Mouse (Mus musculus): ENCODE data around the gene Decr2. TPM values are rescaled to one million over a fixed set of nuclear protein-coding genes. Genes with fewer than 3 reads are reported as not detected.
"Not testable (repeated sequence)": the region's sequence is repeated elsewhere in the genome, so short reads cannot be mapped to it uniquely, and the experiment has no call there.

Gene Decr2
- total RNA-seq (2021): 10 to 100 TPM; 14.4 to 16.7 TPM

DNA sequence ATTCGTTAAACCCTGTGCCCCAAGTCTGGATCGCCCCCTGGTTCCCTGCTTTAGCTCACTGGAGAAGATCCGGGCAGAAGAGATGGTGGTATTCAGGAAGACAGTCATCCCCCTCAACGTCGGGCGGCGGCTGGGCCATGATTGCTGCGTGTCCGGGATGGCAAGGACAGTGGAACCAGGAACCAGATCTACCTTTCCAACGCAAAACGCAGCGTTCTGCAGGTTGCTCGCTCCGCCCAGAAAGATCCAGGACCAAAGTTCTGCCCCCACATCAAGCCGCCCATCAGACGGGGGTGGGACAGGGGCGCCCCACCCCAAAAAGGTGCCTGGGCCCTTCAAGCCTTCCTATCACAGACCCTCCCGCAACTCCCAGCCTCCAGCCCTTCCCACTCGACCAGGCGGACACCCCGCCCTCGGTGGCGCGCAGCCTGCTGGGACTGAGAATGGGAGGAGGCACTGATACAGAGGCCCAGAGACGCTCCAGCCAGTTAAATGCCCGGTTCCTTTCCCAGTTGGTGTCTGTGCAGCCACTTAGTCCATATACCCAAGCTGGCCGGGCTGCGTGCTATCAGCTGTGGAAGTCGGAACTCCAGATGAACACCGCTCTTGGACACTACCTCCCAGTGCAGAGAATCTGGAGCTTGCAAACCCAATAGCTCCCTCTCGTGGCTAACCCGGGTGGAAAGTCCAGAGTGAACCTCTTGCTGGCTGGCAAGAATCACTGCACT lies at the start of gene Decr2:
TSS of gene Decr2 (minus strand) at position 433 of the 728 bp plus-strand sequence.
- intact Hi-C loops (cut with DNase I): loop anchor here (1.0 to 5.0 kb wide), 3 partner anchors 49 to 198 kb away; no protein-coding TSS in a partner anchor

DNA sequence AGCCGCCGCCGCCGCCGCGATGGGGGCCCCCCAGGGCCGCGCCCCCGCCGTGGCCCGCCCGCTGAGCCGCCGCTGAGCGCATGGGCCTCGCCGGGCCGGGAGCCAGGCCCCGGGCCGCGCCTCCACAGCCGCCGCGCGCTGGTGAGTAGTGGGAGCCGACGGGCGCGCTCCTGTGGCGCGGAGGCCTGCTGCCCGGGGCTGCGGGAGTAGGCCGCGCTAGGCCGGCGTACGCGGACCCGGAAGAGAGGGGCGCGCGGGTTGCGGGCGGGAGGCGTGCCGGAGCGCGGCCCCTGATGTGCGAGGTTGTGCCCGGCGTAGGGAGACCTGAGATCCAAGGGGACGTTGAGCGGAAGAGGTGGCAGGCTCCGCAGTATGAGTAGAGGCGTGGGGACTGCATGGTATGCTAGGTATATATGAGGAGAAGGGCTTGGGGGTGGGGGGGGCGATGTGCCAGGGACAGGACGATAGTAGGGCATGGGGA lies 48.8 kb upstream of the Decr2 start:
- intact Hi-C loops (cut with DNase I): loop anchor here (2.0 kb wide), 1 partner anchor 104 kb away; no protein-coding TSS in a partner anchor

More for the DNA sequence above, at the start of gene Decr2:
- DNase-seq: peak; percentile 91 to 93

DNA sequence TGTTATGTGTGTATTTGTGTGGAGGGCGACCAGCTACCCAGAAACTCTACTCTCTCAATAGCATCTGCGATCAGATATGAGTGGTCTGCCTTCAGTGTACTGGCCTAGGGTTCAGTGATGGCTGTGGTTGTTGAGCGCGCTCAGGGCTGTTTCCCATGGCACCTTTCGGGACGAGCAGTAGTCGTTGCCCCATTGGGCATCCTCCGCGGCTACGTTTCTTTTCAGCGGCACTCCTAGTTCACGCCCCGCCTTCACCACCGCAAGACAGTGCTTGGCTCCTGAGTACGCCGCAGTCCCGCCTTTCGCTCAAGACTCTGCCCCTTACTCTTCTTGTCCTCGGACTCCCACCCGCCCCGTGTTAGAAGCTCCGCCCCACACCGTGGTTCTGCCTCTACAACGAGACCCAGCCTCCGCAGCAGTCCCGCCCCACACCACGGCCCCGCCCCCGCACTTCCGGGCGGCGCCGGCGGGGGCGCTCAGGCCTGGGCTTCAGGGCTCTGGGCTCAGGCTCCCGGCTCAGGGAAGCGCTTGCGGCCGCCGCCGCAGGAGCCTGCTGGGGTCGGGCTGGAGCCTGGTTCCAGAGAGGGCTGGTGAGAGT lies 48.2 kb upstream of the Decr2 start, which contains the start of gene Axin1:
TSS of gene Axin1 (plus strand) at position 450 of the 598 bp plus-strand sequence.
- intact Hi-C loops (cut with DNase I): loop anchor here (2.0 kb wide), 1 partner anchor 104 kb away; no protein-coding TSS in a partner anchor

More for the DNA sequence above, 48.8 kb upstream of the Decr2 start:
- no peak for DNase-seq

DNA sequence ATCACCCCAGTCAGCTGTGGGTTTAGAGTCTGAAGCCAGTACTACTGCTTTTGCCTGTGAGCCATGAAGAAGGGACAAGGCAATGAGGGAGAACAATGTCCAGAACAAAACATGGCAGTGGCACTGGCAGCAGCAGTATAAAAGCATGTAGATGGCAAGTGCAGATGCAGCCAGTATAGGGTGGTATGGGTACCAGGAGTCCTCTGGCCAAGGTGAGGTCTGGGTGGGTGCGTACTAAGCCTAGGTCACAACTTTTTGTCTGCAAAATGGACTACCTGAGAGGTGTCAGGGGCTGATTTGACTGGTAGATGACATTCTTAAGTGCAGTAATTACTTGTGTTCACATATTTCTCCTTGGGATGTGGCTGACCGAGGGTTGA lies 47.6 kb upstream of the Decr2 start:
- no peak for DNase-seq
- intact Hi-C loops (cut with DNase I): loop anchor here (2.0 kb wide), 1 partner anchor 105 kb away; no protein-coding TSS in a partner anchor

More for the DNA sequence above, 48.2 kb upstream of the Decr2 start, which contains the start of gene Axin1:
- DNase-seq: peak; percentile 95

DNA sequence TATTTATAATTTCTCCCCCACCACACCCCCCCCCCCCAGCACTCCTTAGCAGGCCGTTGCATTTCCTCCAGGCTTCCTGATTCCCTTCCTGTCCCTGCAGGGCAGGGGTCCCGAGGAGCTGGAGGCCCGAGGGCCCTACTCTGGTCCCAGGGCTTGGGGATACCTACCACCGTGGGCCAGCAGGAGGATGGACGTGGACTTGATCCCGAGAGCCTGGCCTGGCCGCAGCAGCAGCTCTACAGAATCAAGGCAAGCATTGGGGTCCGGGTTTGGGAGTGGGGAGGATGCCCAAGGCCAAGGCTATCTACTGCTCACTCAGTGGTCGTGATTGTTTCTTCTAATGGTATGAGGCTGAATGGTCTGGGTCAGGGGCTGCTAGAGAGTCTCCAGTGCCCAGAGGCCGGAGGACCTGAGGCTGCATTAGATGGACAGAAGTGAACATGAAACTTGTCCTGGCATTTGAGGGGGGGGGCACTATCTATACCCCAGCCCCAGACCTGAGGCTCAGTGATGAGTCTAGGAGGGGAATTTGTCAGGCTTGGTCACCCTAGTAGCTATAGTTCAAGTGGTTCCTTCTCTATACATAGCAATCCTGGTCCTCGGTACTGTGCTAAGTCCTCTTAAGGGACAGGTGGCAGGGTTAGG lies 47.1 kb upstream of the Decr2 start:
- no peak for DNase-seq
- intact Hi-C loops (cut with DNase I): no loop called here

DNA sequence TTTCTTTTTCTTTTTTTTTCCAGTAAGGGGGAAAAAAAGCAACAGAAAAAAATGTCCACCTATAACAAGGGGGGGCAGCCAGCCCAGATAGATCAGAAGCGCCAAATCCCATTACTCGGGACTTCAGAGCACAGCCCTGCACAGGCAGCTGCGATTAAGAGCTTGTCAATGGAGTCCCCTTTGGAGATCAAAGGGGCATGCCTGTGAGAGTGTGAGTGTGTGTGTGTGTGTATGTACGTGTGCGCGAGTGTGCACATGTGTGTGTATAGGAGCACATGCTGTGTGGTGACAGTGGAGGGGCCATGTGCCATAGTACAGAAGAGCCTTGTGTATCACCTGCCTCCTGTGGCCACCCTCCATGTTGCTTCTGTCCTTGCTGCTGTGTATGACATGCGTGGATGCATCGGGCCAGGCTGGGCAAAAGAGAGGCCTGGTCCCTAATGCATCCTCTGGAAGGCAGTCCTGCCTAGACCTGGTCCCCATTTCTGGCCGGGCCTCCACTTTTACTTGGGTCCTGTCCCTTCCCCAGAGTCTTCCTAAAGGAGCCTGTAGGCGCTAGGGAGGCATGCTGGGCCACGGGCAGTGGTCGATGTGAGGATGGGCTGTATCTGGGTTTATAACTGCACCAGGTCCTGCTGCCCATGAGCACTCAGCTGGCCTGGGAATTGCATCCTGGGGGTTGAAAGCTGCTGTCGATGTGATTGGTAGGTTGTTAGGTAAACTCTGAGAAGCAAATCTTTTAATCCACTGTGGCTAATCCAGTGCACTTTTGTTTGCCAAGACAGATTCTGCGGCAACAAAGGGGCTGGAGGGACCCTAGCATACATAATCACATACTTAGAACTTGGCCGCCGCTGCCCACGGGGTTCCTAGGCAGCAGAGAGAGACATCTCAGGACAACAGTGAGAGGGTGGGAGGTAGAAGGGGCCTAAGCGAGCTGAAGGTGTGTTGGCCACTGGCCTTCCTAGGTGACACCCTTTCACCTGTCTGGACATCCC lies 42.0 kb upstream of the Decr2 start:
- intact Hi-C loops (cut with DNase I): no loop called here
- no peak for DNase-seq

DNA sequence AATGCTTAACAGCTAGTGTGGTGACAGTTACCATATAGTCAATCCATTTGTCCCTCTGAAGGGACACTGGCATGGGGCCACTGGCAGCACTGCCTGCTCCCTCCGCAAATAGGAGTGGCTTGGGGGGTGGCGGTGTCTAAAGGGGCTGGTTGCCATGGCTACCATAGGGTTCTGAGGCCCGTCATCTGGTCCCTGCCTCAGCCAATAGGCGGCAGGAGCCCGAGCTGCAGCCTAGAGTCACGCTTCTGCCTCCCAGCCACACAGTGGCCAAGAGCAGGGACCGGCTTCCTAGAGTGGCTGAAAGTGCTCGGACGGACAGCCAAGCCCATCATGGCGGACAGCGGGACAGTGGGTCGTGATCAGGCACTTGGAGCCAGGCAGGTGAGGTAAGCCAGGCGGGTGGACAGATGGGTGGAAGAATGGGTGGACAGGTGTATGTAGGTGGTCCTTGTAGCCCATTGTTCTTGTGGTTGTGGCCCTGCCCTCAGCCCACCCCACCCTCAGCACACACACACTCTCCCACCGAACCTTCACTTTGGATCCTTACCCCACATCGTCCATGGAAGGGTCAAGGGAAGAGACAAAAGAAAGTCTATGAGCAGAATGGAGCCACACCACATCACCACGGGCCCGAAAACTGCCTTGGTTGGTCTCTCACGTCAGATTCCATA lies 41.1 kb upstream of the Decr2 start:
- intact Hi-C loops (cut with DNase I): no loop called here
- DNase-seq: no peak

DNA sequence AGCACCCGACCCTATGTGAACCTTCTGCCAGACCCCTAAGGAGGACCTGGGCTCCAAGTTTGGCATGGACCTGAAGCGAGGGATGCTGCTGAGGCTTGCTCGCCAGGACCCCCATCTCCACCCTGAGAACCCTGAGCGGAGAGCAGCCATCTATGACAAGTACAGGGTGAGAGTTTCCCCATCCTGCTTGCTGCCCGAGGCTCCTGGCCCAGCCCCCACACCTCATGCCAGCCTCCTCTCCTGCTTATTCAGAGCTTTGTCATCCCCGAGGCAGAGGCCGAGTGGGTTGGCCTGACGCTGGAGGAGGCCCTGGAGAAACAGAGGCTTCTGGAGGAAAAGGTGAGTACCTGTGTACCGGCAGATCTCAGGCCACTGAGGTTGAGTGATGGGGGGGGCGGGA lies 35.1 kb upstream of the Decr2 start:
- no peak for DNase-seq
- intact Hi-C loops (cut with DNase I): no loop called here

DNA sequence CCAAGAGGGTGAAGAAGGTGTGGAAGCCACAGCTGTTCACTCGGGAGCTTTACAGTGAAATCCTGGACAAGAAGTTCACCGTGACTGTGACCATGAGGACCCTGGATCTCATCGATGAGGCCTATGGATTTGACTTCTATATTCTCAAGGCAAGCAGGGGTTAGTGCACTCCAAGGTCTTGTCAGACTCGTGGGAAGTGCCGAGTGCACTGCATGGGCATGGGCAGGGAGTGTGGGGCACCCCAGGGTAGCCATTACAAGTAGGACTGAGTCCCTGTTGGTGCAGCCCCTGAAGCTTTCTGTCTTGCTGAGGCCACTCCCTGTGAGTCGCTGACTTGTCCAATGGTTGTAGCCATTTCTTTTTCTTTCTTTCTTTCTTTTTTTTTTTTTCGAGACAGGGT lies 34.4 kb upstream of the Decr2 start:
- no peak for DNase-seq
- intact Hi-C loops (cut with DNase I): loop anchor here (5.0 kb wide), 1 partner anchor 118 kb away; the partner anchor contains the start of gene Fam234a

DNA sequence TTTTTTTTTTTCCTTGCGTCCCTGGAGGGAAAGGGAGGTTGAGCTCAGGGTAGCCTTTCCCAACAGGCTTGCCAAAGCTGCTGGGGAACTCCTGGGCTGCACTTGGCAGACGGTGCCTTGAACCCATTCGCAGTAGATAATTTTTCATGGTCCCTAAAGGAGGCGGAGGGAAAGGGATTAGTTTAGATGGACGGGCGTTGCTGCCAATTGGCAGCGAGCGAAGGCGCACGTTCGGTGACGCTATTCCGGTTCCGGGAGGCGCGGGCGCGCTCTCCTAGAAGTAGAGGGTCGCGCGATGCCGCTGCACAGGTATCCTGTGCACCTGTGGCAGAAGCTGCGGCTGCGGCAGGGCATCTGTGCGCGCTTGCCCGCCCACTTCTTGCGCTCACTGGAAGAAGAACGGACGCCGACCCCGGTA lies 33.1 kb upstream of the Decr2 start, which contains the start of gene Mrpl28:
TSS of gene Mrpl28 (plus strand) at position 234 of the 418 bp plus-strand sequence.
- intact Hi-C loops (cut with DNase I): loop anchor here (5.0 kb wide), 1 partner anchor 119 kb away; the partner anchor contains the start of gene Fam234a

DNA sequence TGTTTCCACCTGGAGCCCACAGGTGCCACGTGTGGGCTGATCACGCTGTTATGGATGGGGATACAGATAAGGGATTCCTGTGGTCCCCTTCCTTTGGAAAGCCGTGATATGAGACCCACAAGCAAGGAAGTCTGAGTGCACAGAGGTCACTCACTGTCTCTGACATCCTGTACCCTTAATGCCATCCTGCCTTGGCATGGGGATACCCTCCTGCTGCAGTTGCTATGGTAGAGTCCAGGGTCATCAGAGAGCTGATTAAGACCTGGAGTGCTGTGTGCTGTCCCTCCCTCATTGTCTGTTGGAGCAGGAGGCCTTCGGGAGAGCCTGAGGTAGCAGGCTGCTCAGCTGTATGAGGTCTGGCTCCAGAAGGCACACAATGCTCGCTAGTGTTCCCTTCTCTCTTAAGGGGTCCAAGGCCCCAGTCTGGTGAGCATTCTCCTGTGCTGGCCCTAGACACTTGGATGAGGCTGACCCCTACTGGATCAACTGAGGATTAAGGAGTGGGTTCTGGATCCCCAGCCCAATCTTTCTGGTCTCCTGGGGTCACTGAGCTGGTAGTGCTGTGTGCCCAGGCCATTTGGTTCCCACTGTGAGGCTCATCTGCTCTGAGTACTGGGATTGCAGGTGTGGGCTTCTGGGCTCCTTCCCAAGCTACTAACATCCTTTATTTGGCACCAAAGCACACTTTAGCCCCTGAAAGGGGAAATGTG lies 32.4 kb upstream of the Decr2 start:
- DNase-seq: no peak
- intact Hi-C loops (cut with DNase I): loop anchor here (5.0 kb wide), 1 partner anchor 120 kb away; the partner anchor contains the start of gene Fam234a

More for the DNA sequence above, 33.1 kb upstream of the Decr2 start, which contains the start of gene Mrpl28:
- peak; percentile 95 to 97 for DNase-seq

DNA sequence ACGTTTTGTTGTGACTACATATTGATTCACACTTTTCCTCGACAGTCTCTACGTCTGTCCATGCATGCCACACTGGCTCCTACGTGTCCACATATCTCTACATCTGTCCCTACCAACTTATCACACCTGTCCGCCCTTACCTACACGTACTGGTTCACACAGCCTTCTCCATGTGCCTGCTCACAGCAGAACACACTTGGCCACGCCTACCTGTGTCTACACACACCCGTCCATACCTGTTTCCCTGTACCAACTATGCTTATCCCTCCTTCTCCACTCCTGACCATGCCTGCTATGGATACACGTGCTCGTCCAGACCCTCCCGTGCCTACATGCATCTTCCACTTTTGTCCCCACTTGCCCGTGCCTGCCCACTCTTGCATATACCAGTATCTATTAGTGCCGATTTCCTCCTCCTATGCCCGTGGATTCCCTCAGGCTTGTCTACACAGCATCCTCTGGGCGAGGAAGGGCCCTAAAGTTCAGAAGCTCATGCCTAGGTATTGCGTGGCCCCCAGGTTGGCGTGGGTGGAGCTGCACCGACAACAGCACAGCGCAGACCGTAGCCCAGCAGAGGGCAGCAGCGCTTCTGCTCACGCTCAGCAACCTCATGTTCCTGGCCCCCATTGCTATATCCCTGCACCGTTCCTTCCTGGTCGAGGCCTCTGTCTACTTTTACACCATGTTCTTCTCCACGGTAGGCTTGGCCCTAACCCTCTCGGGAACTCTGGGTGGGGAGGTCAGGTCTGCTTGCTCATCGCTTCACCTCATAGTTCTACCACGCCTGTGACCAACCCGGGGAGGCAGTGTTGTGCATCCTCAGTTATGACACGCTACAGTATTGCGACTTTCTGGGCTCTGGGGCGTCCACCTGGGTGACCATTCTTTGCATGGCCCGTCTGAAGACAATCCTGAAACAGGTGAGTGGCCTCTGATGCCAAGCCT lies 29.9 kb upstream of the Decr2 start:
- intact Hi-C loops (cut with DNase I): loop anchor here (5.0 kb wide), 1 partner anchor 122 kb away; the partner anchor contains the start of gene Fam234a
- DNase-seq: peak; percentile 46 to 61

DNA sequence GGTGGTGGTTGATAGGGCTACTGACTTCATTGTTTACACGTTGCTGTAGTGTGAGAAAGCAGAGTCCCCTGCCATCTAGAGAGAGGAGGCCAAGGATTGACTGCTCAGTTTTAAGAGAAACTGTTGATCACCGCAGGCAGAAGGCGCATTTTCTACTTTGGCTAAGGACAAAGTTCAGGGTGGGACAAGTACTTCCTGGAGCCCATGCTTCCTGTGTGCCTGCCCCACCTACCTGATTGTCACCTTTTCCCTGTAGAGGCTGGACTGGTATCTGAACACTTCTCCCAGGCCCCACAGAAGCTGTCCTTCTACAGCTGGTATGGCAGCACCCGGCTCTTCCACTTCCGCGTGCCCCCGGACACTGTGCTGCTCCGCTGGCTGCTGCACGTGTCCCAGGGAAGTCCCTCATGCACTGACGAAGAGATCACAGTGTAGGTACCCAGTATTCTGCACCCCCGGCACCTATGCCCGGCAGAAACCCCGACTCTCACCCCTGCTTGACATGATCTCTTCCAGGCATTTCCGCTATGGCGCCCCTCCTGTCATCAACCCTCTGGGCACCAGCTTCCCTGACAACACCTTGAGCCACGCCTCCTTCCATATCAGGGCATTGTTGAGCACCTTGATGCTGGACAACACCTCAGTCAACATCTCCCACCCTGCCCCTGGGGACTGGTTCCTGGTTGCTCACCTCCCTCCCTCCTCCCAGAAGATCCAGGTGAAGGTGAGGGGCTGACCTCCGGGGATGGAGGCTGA lies 26.5 kb upstream of the Decr2 start:
- intact Hi-C loops (cut with DNase I): no loop called here
- DNase-seq: no peak

DNA sequence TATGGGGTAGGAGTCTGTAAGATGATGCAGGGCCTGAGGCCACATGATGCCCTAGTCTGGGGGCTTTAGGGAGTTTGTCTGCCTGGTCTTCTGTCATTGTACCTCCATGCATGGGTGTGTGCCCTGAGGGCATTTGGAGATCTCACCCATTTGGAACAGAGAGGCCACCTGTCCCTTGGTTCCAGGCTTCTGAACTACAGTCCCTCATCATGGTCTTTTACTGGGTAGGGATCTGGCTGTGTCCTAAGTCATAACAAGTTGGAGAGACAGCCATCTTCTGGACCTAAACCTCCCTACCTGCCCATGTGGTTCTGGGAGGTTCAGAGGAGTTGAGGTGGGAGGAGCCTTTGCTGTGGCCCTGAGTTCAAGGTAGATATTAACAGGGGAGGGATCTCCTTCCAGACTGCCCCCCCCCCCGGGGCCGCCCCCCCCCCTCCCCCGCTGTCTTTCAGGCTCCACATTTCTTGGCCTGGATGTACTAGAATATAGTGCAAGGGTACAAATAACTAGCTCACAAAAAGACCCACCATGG lies 25.9 kb upstream of the Decr2 start:
- DNase-seq: no peak
- intact Hi-C loops (cut with DNase I): no loop called here

DNA sequence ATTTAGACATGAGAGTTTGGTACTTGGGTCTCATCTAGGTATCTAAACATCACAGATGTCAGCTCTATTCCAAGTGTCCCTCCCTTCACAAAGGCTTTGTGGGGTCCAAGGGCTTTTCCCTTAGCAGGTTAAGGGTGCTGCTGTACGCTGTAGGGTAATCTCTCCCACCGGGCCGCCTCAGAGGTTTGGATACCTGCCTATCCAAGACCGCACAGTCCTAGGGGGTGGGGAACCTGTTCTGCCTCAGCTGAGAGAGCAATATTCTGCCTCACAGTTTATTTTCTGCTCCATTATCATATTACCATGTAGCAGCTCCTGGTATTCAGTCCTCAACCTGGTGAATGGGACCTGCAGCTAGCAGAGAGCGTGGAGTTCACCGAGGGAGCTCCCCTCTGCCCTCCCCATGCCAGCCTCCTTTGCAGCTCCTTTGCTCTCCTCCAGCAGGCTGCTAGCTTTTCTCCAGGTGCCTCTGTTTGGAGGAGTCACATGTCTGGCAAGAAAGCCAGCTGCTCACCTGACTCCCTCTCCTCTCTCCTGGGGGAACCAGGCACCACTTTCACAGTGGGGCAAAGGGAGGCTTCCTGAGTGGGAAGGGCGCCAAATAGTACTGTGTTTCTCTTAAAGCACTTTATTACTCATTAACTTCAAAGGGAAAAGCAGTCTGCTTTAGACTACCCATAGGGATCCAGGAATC lies 25.2 kb upstream of the Decr2 start:
- DNase-seq: no peak
- intact Hi-C loops (cut with DNase I): no loop called here

DNA sequence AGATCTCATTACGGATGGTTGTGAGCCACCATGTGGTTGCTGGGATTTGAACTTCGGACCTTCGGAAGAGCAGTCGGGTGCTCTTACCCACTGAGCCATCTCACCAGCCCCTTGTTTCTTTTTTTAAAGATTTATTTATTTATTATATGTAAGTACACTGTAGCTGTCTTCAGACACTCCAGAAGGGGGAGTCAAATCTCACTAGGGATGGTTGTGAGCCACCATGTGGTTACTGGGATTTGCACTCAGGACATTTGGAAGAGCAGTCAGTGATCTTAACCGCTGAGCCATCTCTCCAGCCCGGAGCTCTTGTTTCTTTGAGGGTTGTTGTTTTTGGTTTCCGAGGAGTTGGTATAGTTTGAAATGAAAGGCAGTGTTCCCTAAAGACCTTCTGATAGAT lies 24.3 kb upstream of the Decr2 start:
- intact Hi-C loops (cut with DNase I); DNase-seq: not testable (repeated sequence)

All from heart, postnatal 10 days (tissue).